Mouse (Mus musculus) myocyte (in vitro differentiated cells): Measurements from ENCODE around the gene Rab3gap2.

ENCODE experiments used
- E2F4 ChIP-seq: IDR thresholded peaks from one replicate; pipeline ENCODE4 v1.6.1; 2011; ENCODE audit warnings: mild to moderate bottlenecking, control low read depth, moderate library complexity; ENCODE audit not compliant: insufficient read depth
- POLR2A ChIP-seq: IDR thresholded peaks from one replicate; pipeline ENCODE4 v1.6.1; 2011; ENCODE audit warnings: low read depth, mild to moderate bottlenecking, control low read depth, moderate library complexity; ENCODE audit not compliant: insufficient read length
- POLR2AphosphoS2 ChIP-seq: IDR thresholded peaks from one replicate; pipeline ENCODE4 v1.6.1; 2011; ENCODE audit warnings: low read depth, control low read depth; ENCODE audit not compliant: insufficient read length
- SRF ChIP-seq: IDR thresholded peaks from one replicate; pipeline ENCODE4 v1.6.1; 2011; ENCODE audit warnings: low read depth; ENCODE audit not compliant: control insufficient read depth, insufficient read length

- no peak for TF ChIP-seq E2F4
- no peak for TF ChIP-seq SRF
- no peak for TF ChIP-seq POLR2AphosphoS2
- TF ChIP-seq POLR2A: no peak
Measured at GRCm38 (mm10) chr1:185209641-185210176, 5.8 kb downstream of the Rab3gap2 start.
